Mouse (Mus musculus) neural tube, embryonic 15.5 days (tissue): Measurements from ENCODE around the gene Trappc11. TPM values are rescaled to one million over a fixed set of nuclear protein-coding genes. Genes with fewer than 3 reads are reported as not detected.
"Not testable (repeated sequence)": the region's sequence is repeated elsewhere in the genome, so short reads cannot be mapped to it uniquely, and the experiment has no call there.

Experiments used
- ATAC-seq: fragments of 200-750 bp; cut with Nextera tagmentation; 2 replicates; pipeline ENCODE4 v1.8.0; 2017; ENCODE audit warnings: mild to moderate bottlenecking, moderate TSS enrichment, moderate library complexity; ENCODE audit not compliant: low FRiP score
- H3K27ac ChIP-seq: fragments of 300-500 bp; sonication (generic); replicated peaks from 2 replicates; pipeline ENCODE4 v1.5.1; 2015; ENCODE audit warnings: mild to moderate bottlenecking, inconsistent platforms
- H3K27me3 ChIP-seq: fragments of 300-500 bp; sonication (generic); replicated peaks from 2 replicates; pipeline ENCODE4 v1.6.1; 2015; ENCODE audit warnings: inconsistent platforms
- H3K36me3 ChIP-seq: fragments of 300-500 bp; sonication (generic); 2 replicates; pipeline ENCODE4 v1.6.1; 2015; ENCODE audit warnings: inconsistent platforms
- H3K4me1 ChIP-seq: fragments of 300-500 bp; sonication (generic); 2 replicates; pipeline ENCODE4 v1.6.1; 2015; ENCODE audit warnings: inconsistent platforms
- H3K4me2 ChIP-seq: fragments of 300-500 bp; sonication (generic); 2 replicates; pipeline ENCODE4 v1.6.1; 2015; ENCODE audit warnings: inconsistent platforms, mild to moderate bottlenecking, moderate library complexity
- H3K4me3 ChIP-seq: fragments of 300-500 bp; sonication (generic); replicated peaks from 2 replicates; pipeline ENCODE4 v1.5.1; 2015; ENCODE audit warnings: mild to moderate bottlenecking, inconsistent platforms
- H3K9ac ChIP-seq: fragments of 300-500 bp; sonication (generic); replicated peaks from 2 replicates; pipeline ENCODE4 v1.6.1; 2015; ENCODE audit warnings: mild to moderate bottlenecking, inconsistent platforms
- H3K9me3 ChIP-seq: fragments of 300-500 bp; sonication (generic); replicated peaks from 2 replicates; pipeline ENCODE4 v1.6.1; 2016; ENCODE audit warnings: inconsistent platforms
- WGBS: fragments of 180-500 bp; shearing (Covaris S2); methylation state at CpG from one replicate; pipeline ENCODE4 v1.1.7; 2015; ENCODE audit warnings: mixed read lengths; 5-methylcytosine and 5-hydroxymethylcytosine counted together
- polyA plus RNA-seq: library from polyadenylated mRNA; unstranded; fragments of >200 nt; fragmentation: Nextera tagmentation; extraction: Ambion mirVana; gene quantifications from 2 replicates; pipeline ENCODE4 v1.2.1, GENCODE M21; 2015

Gene Trappc11
- polyA plus RNA-seq, 1 experiment from 2014 or later = 36.0 TPM

GRCm38 (mm10) chr8:47482354-47483071, 50.8 kb downstream of the Trappc11 start:
- H3K4me3 ChIP-seq = no peak overlapping the region
- 47% methylated on average over 12 of the region's 12 CpGs for WGBS
- no peaks in the 10 kb centered on the region for H3K27me3 ChIP-seq
- ATAC-seq = no peak
- no peak overlapping the region for H3K27ac ChIP-seq
- 0 out of 2 replicates have a peak, but pooled peaks cover 2% of the 10 kb centered on the region for H3K4me1 ChIP-seq
- H3K36me3 ChIP-seq = peaks cover 3% of the 10 kb centered on the region; the same call in 1 of the 2 replicates
- no peak overlapping the region for H3K9ac ChIP-seq
- H3K4me2 ChIP-seq = no peak overlapping the region
- no peaks in the 10 kb centered on the region for H3K9me3 ChIP-seq

DNA sequence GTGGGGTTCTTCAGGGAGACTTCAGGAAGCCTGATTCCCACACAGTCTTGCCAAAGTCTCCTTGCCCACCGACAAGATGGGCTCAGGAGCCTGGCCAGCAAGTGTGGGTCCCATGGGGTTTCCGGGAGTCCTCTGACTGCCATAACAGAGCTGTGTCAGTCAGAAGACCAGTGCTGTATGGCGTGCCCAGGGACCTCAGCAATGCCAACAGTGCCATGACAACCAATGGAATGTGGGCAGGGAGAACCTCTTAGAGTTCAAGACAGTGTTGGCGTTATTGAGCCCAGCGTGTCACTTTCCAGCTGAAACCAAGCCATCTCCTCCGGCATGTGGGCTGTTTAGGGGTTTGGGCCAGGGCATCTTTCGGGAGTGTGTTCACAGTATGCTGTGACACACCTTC, 53.2 kb downstream of the Trappc11 start:
- Histone ChIP-seq H3K9me3 (no peaks in the 10 kb centered on the region), H3K36me3 (no peaks in the 10 kb centered on the region), H3K4me2 (no peak overlapping the region), H3K4me3 (no peak overlapping the region), H3K4me1 (0 out of 2 replicates have a peak, but pooled peaks cover 2% of the 10 kb centered on the region), H3K27ac (no peak overlapping the region), H3K27me3 (no peaks in the 10 kb centered on the region), H3K9ac (no peak overlapping the region)
- WGBS = 73% methylated on average over 7 of the region's 7 CpGs
- ATAC-seq = peak; percentile 45

DNA sequence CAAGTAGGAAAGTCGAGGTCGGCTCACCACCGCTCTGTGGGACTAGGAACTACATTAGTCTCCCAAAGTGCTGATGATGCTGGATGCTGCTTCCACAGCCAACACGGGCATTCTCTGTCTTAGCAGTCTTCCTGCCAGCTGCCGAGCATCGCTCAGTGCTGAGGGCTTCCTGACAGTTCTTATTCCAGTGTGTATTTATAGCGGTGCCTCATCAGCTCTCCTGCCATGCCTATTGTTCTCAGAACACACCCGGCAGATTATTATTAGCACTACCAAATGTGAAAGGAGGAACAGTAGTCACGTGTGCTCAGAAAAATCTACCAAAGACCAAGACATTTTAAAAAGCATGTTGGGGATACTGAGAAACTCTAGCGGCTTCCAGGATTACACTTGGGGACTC, 71.6 kb downstream of the Trappc11 start:
- no peak for ATAC-seq

GRCm38 (mm10) chr8:47459216-47459749, 74.0 kb downstream of the Trappc11 start:
- H3K36me3 ChIP-seq = no peaks in the 10 kb centered on the region
- no peak overlapping the region for H3K9ac ChIP-seq
- ATAC-seq = no peak
- no peaks in the 10 kb centered on the region for H3K4me1 ChIP-seq
- no peak overlapping the region for H3K4me2 ChIP-seq
- 78% methylated on average over 6 of the region's 6 CpGs for WGBS
- H3K27ac ChIP-seq = no peak overlapping the region
- no peaks in the 10 kb centered on the region for H3K27me3 ChIP-seq
- no peak overlapping the region for H3K4me3 ChIP-seq
- H3K9me3 ChIP-seq = 0 out of 2 replicates have a peak, but pooled peaks cover 4% of the 10 kb centered on the region

More for the DNA sequence above, 71.6 kb downstream of the Trappc11 start:
- no peak overlapping the region for H3K27ac ChIP-seq
- no peaks in the 10 kb centered on the region for H3K4me1 ChIP-seq
- H3K36me3 ChIP-seq = no peaks in the 10 kb centered on the region
- 0 out of 2 replicates have a peak, but pooled peaks cover 4% of the 10 kb centered on the region for H3K9me3 ChIP-seq
- no peak overlapping the region for H3K4me2 ChIP-seq
- H3K27me3 ChIP-seq = no peaks in the 10 kb centered on the region
- WGBS = 61% methylated on average over 10 of the region's 10 CpGs
- no peak overlapping the region for H3K4me3 ChIP-seq
- no peak overlapping the region for H3K9ac ChIP-seq

DNA sequence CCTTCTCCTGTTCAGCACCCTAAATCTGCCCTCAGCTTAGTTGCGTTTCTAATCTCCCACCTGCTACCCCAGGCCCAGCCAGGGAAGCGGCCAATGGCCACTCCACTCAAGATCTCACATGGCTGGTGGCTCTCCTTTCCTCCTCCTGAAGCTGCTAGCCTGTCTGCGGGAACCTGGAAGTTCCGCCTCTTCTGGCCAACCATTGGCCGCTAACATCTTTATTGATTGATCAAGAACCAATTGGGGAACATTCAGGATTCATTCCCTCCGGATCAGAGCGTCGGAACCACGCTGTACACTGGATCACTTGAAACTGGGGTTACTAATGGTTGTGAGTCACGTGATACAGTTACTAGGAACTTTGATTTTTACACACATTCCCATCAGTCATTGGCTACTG, 74.7 kb downstream of the Trappc11 start:
- 96% methylated on average over 10 of the region's 10 CpGs for WGBS
- 0 out of 2 replicates have a peak, but pooled peaks cover 4% of the 10 kb centered on the region for H3K9me3 ChIP-seq
- no peak for ATAC-seq

DNA sequence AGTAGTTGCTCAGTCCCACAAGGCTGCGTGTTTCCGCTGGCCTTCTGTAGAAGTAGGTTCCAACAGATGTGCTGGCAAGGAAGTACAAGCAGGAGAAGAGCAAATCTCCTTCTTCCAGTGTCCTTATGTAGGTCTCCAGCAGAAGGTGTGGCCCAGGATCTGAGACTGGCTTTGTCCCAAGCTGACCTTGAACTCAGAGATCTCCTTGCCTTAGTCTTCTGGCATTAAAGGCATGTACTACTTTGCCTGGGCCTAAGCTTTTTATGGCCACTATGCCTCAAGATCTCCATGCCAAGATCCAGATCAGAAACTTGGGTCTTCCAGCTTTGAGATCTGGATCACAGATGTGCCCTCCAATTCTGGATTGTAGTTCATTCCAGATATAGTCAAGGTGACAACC, 84.1 kb downstream of the Trappc11 start:
- 98% methylated on average over 2 of the region's 2 CpGs for WGBS
- not testable (repeated sequence) for H3K9ac ChIP-seq, ATAC-seq

More for the DNA sequence above, 74.7 kb downstream of the Trappc11 start:
- H3K4me3 ChIP-seq = no peak overlapping the region
- H3K4me2 ChIP-seq = no peak overlapping the region
- no peaks in the 10 kb centered on the region for H3K4me1 ChIP-seq
- no peaks in the 10 kb centered on the region for H3K27me3 ChIP-seq
- no peaks in the 10 kb centered on the region for H3K36me3 ChIP-seq
- no peak overlapping the region for H3K27ac ChIP-seq
- H3K9ac ChIP-seq = no peak overlapping the region

GRCm38 (mm10) chr8:47446312-47447046, 86.8 kb downstream of the Trappc11 start, which contains the start of gene Stox2:
Gene Stox2 (minus strand): TSS chr8:47446362.
- H3K4me1 ChIP-seq = no peaks in the 10 kb centered on the region
- H3K4me3 ChIP-seq = no peak within 1 kb of the TSS
- no peaks in the 10 kb centered on the region for H3K36me3 ChIP-seq
- no peaks in the 10 kb centered on the region for H3K9me3 ChIP-seq
- H3K4me2 ChIP-seq = no peak within 1 kb of the TSS
- H3K9ac ChIP-seq = no peak within 1 kb of the TSS
- no peaks in the 10 kb centered on the region for H3K27me3 ChIP-seq
- no peak within 1 kb of the TSS for H3K27ac ChIP-seq
- 78% methylated on average over 19 of the region's 19 CpGs for WGBS
- no peak for ATAC-seq

More for the DNA sequence above, 84.1 kb downstream of the Trappc11 start:
- not testable (repeated sequence) for H3K36me3 ChIP-seq, H3K9me3 ChIP-seq, H3K27ac ChIP-seq, H3K27me3 ChIP-seq, H3K4me1 ChIP-seq, H3K4me3 ChIP-seq, H3K4me2 ChIP-seq

Other genes starting within 250 kb of the Trappc11 start
- 32.1 and 40.5 TPM in 2 replicates for gene Stox2, start 87.1 kb downstream of the Trappc11 start, polyA plus RNA-seq
- gene Rwdd4a, start 194 bp upstream of the Trappc11 start, polyA plus RNA-seq = 24.3 and 29.9 TPM in 2 replicates
- gene Ing2, start 142.1 kb upstream of the Trappc11 start, polyA plus RNA-seq = 5.8 and 7.4 TPM in 2 replicates
- gene Cdkn2aip, start 180.5 kb upstream of the Trappc11 start, polyA plus RNA-seq = 26.9 and 27.4 TPM in 2 replicates